ENCODE assay signal across 8 mouse cellular contexts in genomic region chr12:80769697-80770096, GRCm38 (mm10). TPM values are rescaled to one million over a fixed set of nuclear protein-coding genes. Genes with fewer than 3 reads are reported as not detected.
DNase-seq lines count a peak whose midpoint lies in the region; ATAC-seq lines count a peak whose summit lies in the region.

No protein-coding gene starts in this region.

- H3K4me3 ChIP-seq in intestine, embryonic 15.5 days (replicated peaks): no peak overlapping the region
- H3K4me3 ChIP-seq in limb, embryonic 11.5 days (ENCODE audit: low read depth, low read length): no peak overlapping the region
- no peak overlapping the region for H3K4me3 ChIP-seq in midbrain, embryonic 12.5 days

- no peak overlapping the region for H3K27ac ChIP-seq in intestine, embryonic 15.5 days
- H3K27ac ChIP-seq in limb, embryonic 11.5 days (replicated peaks; ENCODE audit: low read depth, low read length): no peak overlapping the region
- H3K27ac ChIP-seq in midbrain, embryonic 12.5 days (replicated peaks): no peak overlapping the region

- H3K4me1 ChIP-seq in intestine, embryonic 15.5 days (replicated peaks): no peaks in the 10 kb centered on the region
- H3K4me1 ChIP-seq in limb, embryonic 11.5 days (ENCODE audit: control insufficient read depth, insufficient read depth, low read length): no peaks in the 10 kb centered on the region
- H3K4me1 ChIP-seq in midbrain, embryonic 12.5 days: 0 out of 2 replicates have a peak, but pooled peaks cover 2% of the 10 kb centered on the region

- no peak overlapping the region for H3K4me2 ChIP-seq in intestine, embryonic 15.5 days (replicated peaks)
- H3K4me2 ChIP-seq in limb, embryonic 11.5 days (ENCODE audit: low read depth, severe bottlenecking): no peak overlapping the region
- no peak overlapping the region for H3K4me2 ChIP-seq in midbrain, embryonic 12.5 days (replicated peaks)

- no peaks in the 10 kb centered on the region for H3K36me3 ChIP-seq in intestine, embryonic 15.5 days
- no peaks in the 10 kb centered on the region for H3K36me3 ChIP-seq in limb, embryonic 11.5 days (ENCODE audit: control insufficient read depth, insufficient read depth, low read length)
- H3K36me3 ChIP-seq in midbrain, embryonic 12.5 days: no peaks in the 10 kb centered on the region

- ATAC-seq in intestine, embryonic 15.5 days: peak; percentile 86
- ATAC-seq in limb, embryonic 11.5 days (ENCODE audit: insufficient number of reproducible peaks, low FRiP score, low TSS enrichment, low read depth): 0 out of 2 replicates have a peak, but pooled peaks have one; percentile 65
- ATAC-seq in midbrain, embryonic 12.5 days (ENCODE audit: low FRiP score, low read depth): peak; percentile 87

- peak; percentile 69 to 92 for DNase-seq in adrenal gland, adult (ENCODE audit: inconsistent age in 2 of 2, low spot score in 1 of 2)
- no peak for DNase-seq in adrenal gland, adult 8-10 months
- peak; percentile 62 to 82 for DNase-seq in cerebellum, postnatal 4 days (ENCODE audit: low spot score in 2 of 2)
- peak; percentile 87 for DNase-seq in gastrocnemius, postnatal 10 days
- peak; percentile 94 for DNase-seq in limb, embryonic 11.5 days (ENCODE audit: low spot score)
- peak; percentile 76 for DNase-seq in spleen, adult 12 weeks (ENCODE audit: low spot score)

- H3K9ac ChIP-seq in intestine, embryonic 15.5 days: no peak overlapping the region
- H3K9ac ChIP-seq in limb, embryonic 11.5 days (ENCODE audit: low read length): no peak overlapping the region
- H3K9ac ChIP-seq in midbrain, embryonic 12.5 days (replicated peaks): no peak overlapping the region

- no peaks in the 10 kb centered on the region for H3K27me3 ChIP-seq in intestine, embryonic 15.5 days (replicated peaks)
- no peaks in the 10 kb centered on the region for H3K27me3 ChIP-seq in limb, embryonic 11.5 days (ENCODE audit: control insufficient read depth, insufficient read depth, low read length)
- no peaks in the 10 kb centered on the region; the same call in 1 of the 2 replicates for H3K27me3 ChIP-seq in midbrain, embryonic 12.5 days

- WGBS in intestine, embryonic 15.5 days: 18% methylated on average over 11 of the region's 11 CpGs
- WGBS in limb, embryonic 11.5 days: 20% methylated on average over 11 of the region's 11 CpGs
- 19% methylated on average over 11 of the region's 11 CpGs for WGBS in midbrain, embryonic 12.5 days

- H3K9me3 ChIP-seq in intestine, embryonic 15.5 days: no peaks in the 10 kb centered on the region
- no peaks in the 10 kb centered on the region for H3K9me3 ChIP-seq in limb, embryonic 11.5 days (ENCODE audit: control insufficient read depth, low read length)
- no peaks in the 10 kb centered on the region for H3K9me3 ChIP-seq in midbrain, embryonic 12.5 days

RNA-seq across cellular contexts. Expression of gene Ccdc177, which starts 9.2 kb away (rescaled TPM):
- under 1 TPM in 1 of 4 experiments, not detected in 3; 0.09 TPM for total RNA-seq in adrenal gland, adult 8-10 months (2022)
- under 1 TPM; 0.07 to 0.09 TPM for total RNA-seq in gastrocnemius, postnatal 10 days (2021)
- 0.10 and 0.15 TPM in 2 replicates for polyA plus RNA-seq in intestine, embryonic 15.5 days (2015; fragmentation: Nextera tagmentation; extraction: Ambion mirVana)
- polyA plus RNA-seq in limb, embryonic 11.5 days (2014; fragmentation: Nextera tagmentation; extraction: Ambion mirVana): 0.12 and 0.38 TPM in 2 replicates
- 7.8 and 9.7 TPM in 2 replicates for polyA plus RNA-seq in midbrain, embryonic 12.5 days (2016; fragmentation: Nextera tagmentation; extraction: Ambion mirVana)

RNA-seq across cellular contexts. Expression of gene Susd6, which starts 20.6 kb away (rescaled TPM):
- 10 to 100 TPM; 58.0 to 74.0 (median 70.3) TPM for total RNA-seq in adrenal gland, adult 8-10 months (2022)
- total RNA-seq in gastrocnemius, postnatal 10 days (2021): 10 to 100 TPM; 28.6 to 29.2 TPM
- polyA plus RNA-seq in intestine, embryonic 15.5 days (2015; fragmentation: Nextera tagmentation; extraction: Ambion mirVana): 16.9 and 18.7 TPM in 2 replicates
- polyA plus RNA-seq in limb, embryonic 11.5 days (2014; fragmentation: Nextera tagmentation; extraction: Ambion mirVana): 14.3 and 14.4 TPM in 2 replicates
- 22.3 and 23.5 TPM in 2 replicates for polyA plus RNA-seq in midbrain, embryonic 12.5 days (2016; fragmentation: Nextera tagmentation; extraction: Ambion mirVana)
